Mouse (Mus musculus) 3134 (cell line): ENCODE data around the gene Fam234b.

ENCODE experiments used
- DNase-seq: peaks from one replicate; pipeline ENCODE4 v3.0.0-alpha.2; 2011; ENCODE audit warnings: low spot score; ENCODE audit not compliant: insufficient read length; ENCODE audit errors: extremely low read depth

Fam234b gene

DNA sequence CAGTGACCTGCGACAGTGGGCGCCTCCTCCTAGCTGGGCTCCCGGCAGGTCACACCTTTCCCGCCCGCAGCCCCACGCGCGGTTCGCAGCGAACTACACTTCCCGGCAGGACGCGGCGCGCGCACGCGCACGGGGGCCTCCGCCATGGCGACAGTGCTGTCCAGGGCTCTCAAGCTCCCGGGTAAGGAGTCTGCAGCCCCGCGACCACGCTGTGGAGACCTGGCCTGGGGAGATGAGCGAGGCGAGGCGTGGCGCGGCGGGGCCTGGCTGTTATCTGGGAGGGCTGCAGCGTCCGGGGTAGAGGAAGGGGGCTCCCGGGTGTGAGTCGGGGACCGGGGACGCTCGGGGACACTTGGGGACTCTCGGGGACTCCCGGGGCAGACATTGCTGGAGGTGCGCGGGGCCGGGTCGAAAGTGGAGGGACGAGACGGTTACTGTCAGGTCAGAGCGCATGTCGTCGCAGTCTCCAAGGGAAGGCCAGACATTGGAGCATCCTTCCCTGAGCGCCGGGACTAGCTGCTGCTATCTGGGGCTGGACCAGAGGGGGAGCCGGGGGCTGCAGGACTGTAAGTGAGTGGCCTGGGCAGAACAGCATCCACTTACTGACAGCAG lies at the start of gene Fam234b, which contains the start of gene Hebp1:
Fam234b (plus strand) TSS at position 57 of the 612 bp plus-strand sequence.
Hebp1 (minus strand) TSS at position 102 of the 612 bp plus-strand sequence.
- DNase-seq: peak; percentile 94

DNA sequence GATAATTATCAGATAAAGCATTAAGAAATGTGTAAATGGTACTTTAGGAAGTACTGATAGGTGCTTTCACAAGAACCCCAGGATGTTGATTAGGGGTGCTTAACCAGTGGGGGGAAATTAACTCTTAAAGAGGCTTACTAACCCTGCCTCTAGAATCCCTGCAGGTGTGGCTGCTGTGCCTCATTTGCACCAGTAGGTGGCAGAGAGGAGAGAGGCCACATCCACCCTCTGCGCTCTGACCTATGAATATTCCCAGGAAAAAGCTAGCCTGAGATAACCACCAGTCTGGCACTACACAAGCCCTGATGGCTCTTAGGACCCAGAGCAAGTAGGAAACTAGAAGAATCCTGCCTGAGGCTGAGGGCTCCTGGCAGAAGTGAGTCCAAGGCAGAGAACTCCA lies 49.3 kb upstream of the Fam234b start:
- DNase-seq: no peak

DNA sequence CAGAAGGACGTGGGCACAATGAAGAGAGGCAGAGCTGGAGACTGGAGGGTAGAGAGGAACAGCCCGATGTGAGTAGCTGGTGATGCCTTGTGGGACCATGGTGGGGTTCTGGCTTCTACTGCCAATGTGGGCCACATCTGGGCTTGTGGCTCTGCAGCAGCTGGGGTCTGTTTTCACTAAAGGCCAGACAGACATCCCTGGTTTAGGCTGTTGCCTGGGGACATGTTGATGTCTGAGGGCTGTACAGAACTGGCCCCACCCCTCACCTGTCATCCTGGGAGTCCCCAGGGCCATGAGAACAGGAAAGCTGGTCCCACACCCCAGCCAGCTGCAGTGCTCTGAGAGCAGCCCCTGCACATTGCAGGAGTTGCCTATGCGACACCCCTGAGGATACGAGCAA lies 48.6 kb upstream of the Fam234b start:
- DNase-seq: no peak

DNA sequence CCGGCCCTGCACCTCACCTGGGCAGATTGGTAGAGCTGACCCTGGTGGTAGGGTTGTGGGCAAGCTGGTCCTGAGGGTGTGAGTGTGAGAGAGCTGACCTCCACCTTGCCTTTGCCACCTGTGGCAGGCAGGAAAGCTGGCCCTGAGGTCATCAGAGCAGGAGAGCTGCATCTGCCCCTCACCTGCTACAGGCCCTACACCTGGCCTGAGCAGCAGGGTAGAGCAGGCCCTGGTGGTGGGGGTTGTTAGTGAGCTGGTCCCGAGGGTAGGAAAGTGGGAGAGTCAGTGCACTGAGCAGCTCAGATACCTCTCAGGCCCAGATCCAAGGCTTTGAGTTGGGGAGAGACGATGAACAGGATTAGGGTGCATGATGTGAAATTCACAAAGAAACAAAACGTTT lies 48.1 kb upstream of the Fam234b start:
- no peak for DNase-seq

DNA sequence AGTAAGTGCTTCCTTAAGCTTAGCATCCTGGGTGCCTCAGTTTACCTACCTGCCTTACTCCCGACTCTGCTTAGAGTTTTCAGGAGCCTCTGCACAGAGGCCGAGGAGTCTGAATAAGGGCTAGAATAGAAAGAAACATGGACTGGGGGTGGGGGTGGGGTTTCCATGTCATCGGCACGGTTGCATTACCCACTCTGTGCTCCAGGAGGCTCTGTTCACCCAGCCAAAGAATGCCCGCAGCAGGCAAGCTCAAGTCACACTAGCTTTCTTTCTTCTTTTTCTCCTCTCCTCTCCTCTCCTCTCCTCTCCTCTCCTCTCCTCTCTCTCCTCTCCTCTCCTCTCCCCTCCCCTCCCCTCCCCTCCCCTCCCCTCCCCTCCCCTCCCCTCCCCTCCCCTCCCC lies 47.5 kb upstream of the Fam234b start:
- DNase-seq: no peak

DNA sequence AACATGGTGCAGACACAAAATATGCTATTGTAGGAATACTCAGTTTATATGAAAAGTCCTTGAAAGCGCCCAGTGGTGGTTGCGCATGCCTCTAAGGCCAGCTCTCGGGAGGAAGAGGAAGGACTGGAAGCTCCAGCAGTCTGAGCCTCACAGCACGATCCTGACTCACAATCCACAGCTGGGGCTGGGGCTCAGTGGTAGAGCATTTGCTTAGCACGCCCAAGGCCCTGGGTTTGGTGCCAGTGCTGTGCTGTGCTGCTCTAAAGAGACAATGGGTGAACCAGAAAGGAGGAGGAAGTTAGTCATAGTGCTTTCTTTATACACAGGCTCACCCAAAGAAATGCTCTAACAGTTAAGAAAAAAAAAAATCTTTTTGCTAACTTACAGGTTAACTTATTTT lies 44.1 kb upstream of the Fam234b start:
- peak; percentile 26 for DNase-seq

DNA sequence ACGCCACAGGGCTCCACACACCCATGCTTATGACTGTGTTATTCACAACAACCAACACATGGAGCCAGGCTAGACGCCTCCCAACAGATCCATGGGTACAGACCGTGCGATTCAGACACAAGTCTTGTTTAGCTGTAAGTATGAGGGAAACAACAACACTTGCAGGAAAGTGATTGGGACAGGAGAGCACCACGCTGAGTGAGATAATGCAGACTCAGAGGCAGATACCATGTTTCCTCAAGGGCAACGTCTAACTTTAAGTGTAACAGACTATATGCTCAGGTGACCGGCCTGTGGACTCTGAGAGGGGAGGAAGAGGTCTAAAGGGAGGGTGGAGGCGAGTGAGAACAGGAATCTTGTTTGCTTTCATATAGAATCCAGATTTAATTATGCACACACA lies 41.2 kb upstream of the Fam234b start:
- DNase-seq: no peak

DNA sequence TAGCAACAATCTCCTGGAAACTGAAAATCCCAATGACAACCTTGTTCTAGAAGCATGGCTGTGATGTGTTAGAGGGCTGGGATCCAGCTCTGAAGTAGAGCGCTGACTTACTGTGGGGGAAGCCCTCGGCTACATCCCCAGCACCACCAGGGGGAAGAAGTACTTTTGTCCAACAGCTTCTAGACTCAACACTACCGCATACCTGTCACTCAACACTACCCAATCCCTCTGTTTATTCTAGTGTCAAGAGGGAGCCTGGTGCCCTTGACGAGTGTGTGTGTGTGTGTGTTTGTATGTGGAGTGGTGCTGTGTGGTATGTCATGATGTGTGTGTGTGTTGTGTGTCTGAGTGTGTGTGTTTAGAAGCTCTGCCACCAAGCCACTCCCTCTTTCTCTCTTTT lies 40.3 kb upstream of the Fam234b start:
- no peak for DNase-seq

DNA sequence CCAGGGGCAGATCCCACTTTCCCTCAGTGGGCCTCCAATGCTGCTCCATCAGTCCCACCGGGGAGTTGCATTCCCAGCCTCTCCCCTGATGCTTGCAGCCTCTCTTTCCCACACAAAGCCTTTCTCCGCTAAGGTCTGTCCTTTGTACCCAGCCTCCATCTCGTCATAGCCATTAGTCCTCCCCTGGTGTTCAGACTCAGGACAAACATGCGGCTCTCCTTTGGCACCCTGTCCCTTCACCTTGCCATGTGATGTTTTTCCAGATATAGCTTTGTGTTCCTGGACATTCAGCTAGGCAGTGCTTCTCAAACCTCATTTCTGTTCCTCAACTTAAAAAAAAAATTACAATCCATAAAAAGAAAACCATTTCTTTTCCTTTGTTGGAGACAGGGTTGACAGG lies 39.3 kb upstream of the Fam234b start:
- DNase-seq: no peak

DNA sequence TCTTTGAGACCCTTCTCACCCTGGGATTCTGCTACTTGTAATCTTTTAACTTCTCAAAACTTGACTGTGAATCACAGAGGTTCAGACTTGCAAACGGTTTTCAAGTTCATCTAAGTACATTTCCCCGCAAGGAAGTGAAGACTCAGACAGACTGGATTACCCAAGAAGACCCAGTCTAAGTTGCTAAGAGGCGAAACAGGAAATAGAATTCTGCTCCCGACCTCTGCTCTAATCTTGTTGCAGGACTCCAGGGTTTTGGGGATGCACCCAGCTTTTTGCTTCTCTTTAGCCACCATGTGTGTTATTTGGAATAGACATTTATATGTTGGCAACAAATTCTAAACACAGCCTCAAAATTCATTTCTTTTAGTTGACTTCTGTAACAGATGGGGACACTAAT lies 36.4 kb upstream of the Fam234b start:
- DNase-seq: no peak

DNA sequence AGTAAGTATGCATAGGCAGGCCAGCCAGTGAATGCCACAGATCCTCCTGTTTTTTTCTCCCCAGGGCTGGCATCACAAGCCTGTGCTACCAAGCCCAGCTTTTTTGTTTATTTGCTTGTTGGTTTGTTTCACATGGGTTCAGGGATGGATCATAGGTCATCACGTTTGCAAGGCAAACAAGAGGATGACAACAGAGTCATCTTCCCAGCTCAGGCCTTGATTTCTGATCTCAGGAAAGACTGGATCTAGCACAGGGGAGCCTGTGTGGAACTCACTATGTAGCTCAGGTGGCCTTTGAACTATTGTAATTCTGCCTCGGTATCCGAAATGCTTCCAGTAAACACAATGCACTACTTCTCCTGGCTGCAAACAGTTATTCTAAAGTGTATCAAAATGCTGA lies 35.5 kb upstream of the Fam234b start:
- DNase-seq: no peak

DNA sequence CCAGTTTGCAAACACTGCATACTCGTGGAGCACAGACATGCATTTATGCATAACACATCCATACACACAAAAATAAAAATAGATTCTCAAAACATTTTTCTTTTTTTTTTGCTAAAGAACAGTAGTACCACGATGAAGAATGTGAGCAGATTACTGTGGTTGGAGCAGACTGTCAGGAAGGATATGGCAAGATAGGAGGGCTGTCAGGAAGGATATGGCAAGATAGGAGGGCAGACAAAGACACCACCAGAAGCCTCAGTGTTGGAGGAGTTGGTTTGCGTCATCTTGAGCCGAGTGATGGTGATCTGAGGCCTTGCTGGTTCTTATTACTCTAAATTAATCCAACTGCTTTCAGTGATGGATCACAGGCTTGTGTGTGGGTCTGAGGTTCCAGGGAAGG lies 34.9 kb upstream of the Fam234b start:
- no peak for DNase-seq

DNA sequence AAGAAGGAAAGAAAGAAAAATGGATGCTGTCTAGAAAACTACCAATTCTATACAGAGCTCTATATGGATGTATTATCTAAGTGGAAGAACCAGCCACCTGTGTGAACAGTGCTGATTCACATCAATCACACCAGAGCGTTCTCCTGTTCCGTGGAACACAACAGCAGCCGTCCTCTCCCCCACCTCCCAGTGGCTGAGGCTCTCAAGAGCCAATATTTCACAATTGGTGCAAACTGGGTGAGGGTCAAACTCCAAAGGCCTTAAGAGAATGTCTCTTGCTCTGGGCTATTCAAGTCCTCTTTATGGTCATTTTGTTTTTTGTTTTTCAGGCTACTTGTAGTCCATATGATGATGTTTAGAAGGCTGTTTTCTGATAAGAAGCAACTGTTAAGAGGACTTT lies 32.6 kb upstream of the Fam234b start:
- DNase-seq: no peak

DNA sequence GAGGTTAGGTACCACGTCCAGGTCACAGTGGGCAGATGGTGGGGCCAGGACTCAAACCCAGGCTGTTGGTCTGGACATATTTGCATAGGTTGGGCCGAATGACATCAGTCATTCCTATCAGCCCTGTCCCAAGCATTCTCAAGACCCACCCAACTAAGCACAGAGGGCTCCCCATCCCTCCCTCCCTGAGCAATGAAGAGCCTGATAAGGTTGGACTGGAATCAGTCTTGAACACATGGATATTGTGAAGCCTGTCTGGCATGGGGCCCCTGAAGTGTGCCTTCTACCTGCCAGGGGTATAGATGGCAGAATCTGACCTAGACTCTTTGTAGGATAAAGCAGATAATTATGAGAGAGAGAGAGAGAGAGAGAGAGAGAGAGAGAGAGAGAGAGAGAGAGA lies 32.1 kb upstream of the Fam234b start:
- DNase-seq: no peak

DNA sequence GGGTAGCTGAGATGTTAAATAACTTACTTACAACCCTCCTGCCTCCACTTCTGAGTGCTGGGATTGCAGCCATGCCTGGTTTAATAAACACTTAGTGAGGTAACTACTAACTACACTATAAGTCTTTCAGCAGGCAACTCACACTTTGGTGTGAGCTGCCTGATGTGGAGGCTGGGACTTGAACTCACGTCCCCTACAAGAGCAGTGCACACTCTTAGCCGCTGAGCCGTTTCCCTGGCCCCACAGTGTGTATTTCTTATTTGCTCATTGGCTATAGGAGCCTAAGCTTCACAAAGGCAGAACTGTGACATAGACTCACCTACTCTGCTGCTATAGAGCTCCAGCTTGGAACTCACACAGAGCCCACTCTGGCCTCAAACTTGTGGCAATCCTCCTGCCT lies 31.5 kb upstream of the Fam234b start:
- DNase-seq: no peak

DNA sequence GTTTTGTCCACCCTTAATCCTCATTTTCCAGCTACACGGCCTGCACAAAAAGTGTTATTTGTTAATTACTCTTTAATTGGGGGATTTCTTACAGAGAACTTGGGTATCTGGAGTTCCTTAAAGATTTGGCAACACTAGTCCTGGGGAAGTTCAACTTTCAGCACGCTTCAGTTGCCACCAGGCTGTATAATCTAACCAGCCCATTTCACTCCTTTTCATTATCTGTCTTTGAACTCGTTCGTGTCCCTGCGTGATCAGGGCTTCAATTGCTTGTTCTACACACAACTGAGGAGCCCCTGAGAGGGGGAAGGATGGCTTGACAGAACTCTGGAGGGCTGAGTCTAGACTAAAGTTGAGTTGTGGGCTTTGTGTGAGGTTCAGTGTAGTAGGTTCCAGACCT lies 31.1 kb upstream of the Fam234b start:
- no peak for DNase-seq

DNA sequence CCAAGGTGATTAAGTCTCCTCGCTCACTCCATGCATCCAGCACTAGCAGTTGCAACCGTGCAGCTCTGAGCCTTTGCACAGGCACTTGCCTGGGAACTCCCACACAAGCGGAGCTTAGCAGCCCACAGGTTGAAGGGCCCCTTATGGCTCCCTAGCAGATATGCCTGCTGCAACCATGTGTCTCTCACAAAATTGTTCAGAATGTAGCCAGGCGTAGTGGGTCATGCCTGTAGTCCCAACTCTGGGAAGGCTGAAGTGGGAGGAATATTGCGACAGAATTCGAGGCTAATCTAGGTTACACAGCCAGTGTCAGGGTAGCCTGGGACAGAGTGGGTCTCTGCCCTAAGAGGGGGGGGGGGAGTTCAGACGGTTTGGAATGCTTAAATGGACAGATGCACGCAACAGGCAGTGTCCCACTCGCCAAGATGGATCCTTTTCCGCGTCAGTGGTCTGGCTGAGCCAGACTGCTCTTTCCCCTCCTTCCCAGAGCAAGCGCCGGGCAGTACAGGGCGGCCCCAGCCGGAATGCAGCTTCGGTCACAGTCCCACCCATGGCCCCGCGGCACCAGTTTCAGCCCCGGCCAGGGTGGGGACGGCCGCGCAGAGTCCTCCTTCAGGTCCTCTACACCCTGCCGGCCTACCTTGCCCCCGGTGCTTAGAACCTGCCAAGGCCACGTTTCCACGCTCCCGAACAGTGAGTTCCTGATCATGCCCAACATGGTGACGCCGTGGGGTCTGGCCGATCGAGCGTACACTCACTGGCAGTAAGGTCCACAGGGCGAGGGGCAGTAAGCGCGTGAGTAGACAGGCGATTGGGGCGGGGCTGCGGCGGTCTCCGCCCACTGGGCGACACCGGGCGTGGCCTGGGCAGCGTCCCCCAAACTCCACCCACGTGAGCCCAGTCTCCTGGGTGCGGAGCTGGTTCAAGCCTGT lies 30.1 kb upstream of the Fam234b start:
- peak; percentile 91 for DNase-seq

DNA sequence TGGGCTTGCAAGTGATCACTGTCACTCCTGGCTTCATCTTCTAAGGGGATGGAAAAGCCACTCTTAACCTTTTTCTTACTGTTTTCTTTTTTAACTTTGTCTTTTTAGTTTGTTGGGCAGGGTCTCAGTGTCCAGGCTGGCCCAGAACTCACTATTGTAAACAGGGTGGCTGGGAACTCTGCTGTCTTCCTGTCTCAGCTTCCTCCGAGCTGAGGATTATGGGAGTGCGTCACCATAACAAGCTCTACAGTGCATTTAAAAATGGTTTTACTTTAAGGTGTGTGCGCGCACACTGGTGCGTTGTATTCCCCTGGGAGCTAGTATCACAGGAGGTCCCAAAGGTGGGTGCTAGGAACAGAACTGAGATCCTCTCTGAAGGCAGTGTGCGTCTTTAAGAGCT lies 29.3 kb upstream of the Fam234b start:
- no peak for DNase-seq

DNA sequence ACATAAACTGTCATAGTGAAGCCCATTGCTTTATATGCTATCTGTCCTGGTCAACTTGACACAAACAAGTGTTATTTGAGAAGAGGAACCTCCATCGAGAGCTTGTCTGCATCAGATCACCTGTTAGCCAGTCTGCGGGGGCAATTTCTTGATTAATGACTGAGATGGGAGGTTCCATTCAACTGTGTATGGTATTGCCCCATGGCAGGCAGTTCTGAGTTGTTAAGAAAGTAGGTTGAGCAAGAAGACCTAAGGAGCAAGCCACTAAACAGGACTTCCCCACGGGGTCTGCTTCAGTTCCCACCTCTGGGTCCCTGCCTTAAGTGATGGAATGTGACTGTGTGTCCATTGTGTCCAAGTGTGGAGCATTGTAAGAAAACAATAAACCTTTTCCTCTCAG lies 28.5 kb upstream of the Fam234b start:
- DNase-seq: no peak

DNA sequence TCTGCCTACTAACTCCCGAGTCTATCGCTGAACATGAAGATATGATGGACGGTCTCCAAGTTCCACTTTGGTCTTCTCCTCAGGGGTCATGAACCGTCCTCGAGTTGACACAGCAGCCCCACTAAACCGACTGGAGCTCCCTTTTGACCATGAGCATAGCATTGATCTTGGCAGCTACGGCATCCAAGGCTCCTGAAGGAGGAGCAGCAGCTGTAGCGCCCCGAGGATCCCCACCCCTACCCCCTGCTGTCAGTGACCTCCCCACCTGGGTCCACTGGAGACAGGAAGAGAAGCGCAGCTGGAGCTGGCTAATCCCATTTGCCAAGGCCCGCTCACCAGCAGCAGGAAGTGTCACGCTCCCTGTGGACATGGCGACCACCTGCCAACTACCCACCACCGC lies 26.0 kb upstream of the Fam234b start:
- DNase-seq: no peak

DNA sequence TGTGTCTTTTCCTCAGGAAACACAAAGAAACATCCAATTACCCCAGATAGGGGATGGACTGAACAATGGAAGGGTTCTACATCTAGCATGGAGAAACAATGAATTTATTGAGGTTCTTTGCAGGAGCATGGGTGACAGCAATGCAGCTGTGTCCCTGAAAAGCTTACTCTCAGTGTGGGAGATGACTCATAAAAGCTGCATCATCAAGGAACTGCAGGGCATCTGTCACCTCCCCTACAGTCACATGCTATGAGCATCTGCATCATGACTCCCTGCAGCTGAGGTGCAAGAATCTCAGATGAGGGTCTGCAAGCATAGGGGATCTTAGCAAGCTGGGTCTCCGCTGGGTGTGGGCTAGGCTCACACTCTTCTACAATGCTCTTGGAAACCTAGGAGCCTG lies 22.8 kb upstream of the Fam234b start:
- peak; percentile 40 for DNase-seq

DNA sequence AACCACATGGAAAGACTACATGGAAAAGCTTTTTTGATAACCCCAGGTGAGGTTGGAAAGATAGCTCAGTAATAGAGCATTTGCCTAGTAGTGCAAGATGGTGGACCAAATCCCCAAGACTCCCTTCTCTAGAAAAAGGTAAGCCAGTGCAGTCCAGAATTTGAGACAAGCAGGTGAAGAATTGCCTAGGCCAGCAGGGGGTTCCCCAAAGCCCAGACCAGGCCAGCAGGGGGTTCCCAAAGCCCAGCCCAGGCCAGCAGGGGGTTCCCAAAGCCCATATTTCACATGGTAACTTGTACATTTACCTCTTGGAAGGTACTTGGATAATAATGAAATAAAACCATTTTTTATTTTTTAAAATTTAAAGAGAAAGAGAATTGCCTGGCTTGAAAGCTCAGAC lies 20.5 kb upstream of the Fam234b start:
- DNase-seq: no peak
